Mouse (Mus musculus): Measurements from ENCODE around the gene Stmn1.

GRCm38 (mm10) chr4:134465789-134466188, 2.3 kb upstream of the Stmn1 start:
- TF ChIP-seq POLR2A (IDR thresholded peaks at IDR 0.05; ENCODE audit: extremely low read depth, insufficient read depth, low read length) (no peak), CTCF (IDR thresholded peaks at IDR 0.05; ENCODE audit: extremely low read depth, insufficient read depth, low read length) (no peak)

All from cortical plate, adult 2 months (tissue).